Mouse (Mus musculus): Measurements from ENCODE around the gene Rbm41. TPM values are rescaled to one million over a fixed set of nuclear protein-coding genes. Genes with fewer than 3 reads are reported as not detected.

The Rbm41 gene
- total RNA-seq, 1 experiment, result 20.7 TPM

GRCm38 (mm10) chrX:139877105-139877504 lies 121.3 kb downstream of the Rbm41 start:
- Histone ChIP-seq H3K9me3 (ENCODE audit: control insufficient read depth, insufficient read depth, low read depth, low read length) (no peaks in the 10 kb centered on the region), H3K27ac (ENCODE audit: insufficient read depth, low read depth, low read length, poor library complexity, severe bottlenecking) (no peak overlapping the region), H3K4me3 (ENCODE audit: insufficient read depth in 1 of 2, low read depth in 1 of 2, low read length in 2 of 2, poor library complexity in 1 of 2, severe bottlenecking in 1 of 2) (no peak overlapping the region), H3K36me3 (ENCODE audit: control insufficient read depth, insufficient read depth, low read length, poor library complexity, severe bottlenecking) (no peaks in the 10 kb centered on the region), H3K4me1 (ENCODE audit: control insufficient read depth in 2 of 2, insufficient read depth in 2 of 2, low read length in 2 of 2, poor library complexity in 1 of 2) (no peaks in the 10 kb centered on the region), H3K9ac (ENCODE audit: insufficient read depth, low read depth, low read length, poor library complexity, severe bottlenecking) (no peak overlapping the region)
- in situ Hi-C loops (cut with MboI; ENCODE audit: low sequenced_read_pairs in 2 of 2, unreplicated experiment in 2 of 2), result no loop called here
- no peak for DNase-seq (ENCODE audit: low read depth, low spot score)
- no peak for TF ChIP-seq HCFC1 (IDR thresholded peaks at IDR 0.05; ENCODE audit: borderline replicate concordance, insufficient read depth, low read length)
- TF ChIP-seq MAFK (IDR thresholded peaks at IDR 0.05; ENCODE audit: insufficient read depth, low read depth, low read length), result no peak
- no peak for TF ChIP-seq ZC3H11A (IDR thresholded peaks at IDR 0.05; ENCODE audit: borderline replicate concordance, low read depth, low read length)
- TF ChIP-seq CHD2 (IDR thresholded peaks at IDR 0.05; ENCODE audit: low read depth, low read length), result no peak
- no peak for TF ChIP-seq ZNF384 (IDR thresholded peaks at IDR 0.05; ENCODE audit: low read depth, low read length)

DNA sequence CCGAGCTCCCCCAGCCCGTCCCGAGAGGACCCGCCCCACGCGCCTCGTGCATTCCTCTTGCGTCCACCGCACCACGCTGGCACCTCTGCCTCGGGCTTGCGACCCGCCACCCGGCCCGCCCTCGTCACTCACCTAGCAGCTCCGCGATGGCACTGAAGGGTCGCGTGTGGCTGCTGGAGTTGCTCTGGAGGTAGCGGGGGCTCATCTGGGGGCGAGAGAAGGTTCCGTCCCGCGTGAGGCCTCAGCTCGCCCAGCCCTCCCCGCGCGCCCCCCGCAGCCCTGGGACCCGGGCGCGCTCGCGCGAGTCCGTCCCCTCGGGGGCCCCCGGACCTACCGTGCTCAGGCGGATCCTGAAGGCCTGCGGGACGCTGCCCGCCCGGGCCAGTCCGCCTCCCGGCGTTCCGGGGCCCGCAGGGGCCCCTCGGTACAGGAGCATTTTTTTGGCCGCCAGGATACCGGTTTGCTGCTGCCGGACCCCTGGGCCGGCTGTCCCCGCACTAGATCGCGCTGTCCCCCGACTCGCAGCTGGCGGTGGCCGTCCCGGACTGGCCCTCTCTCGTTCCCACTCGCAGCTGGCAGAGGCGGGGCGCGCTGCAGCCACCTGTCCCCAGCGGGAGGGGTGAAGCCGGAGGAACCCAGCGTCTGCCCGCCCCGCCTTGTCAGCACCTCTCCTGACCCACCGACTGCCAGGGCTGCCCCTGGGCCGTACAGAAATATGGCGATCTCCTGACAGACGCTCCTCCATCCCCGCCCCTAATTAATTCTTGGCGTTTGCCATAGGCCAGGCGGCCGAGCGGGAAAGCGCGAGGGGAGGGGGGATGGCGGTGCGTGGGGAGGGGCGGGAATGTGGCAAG lies 127.2 kb downstream of the Rbm41 start, which contains the start of gene Morc4:
TSS of gene Morc4 (minus strand) at position 740 of the 854 bp plus-strand sequence.
- Histone ChIP-seq H3K9me3 (ENCODE audit: control insufficient read depth, insufficient read depth, low read depth, low read length) (no peaks in the 10 kb centered on the region), H3K4me3 (ENCODE audit: insufficient read depth in 1 of 2, low read depth in 1 of 2, low read length in 2 of 2, poor library complexity in 1 of 2, severe bottlenecking in 1 of 2) (peak within 1 kb of the TSS; percentile 60 to 93), H3K4me1 (ENCODE audit: control insufficient read depth in 2 of 2, insufficient read depth in 2 of 2, low read length in 2 of 2, poor library complexity in 1 of 2) (no peaks in the 10 kb centered on the region; a peak in 1 of 4 replicates), H3K27ac (ENCODE audit: insufficient read depth, low read depth, low read length, poor library complexity, severe bottlenecking) (no peak within 1 kb of the TSS), H3K9ac (ENCODE audit: insufficient read depth, low read depth, low read length, poor library complexity, severe bottlenecking) (peak within 1 kb of the TSS; percentile 74), H3K36me3 (ENCODE audit: control insufficient read depth, insufficient read depth, low read length, poor library complexity, severe bottlenecking) (no peaks in the 10 kb centered on the region)
- in situ Hi-C loops (cut with MboI; ENCODE audit: low sequenced_read_pairs in 2 of 2, unreplicated experiment in 2 of 2), result no loop called here
- TF ChIP-seq HCFC1 (IDR thresholded peaks at IDR 0.05; ENCODE audit: borderline replicate concordance, insufficient read depth, low read length) (no peak), CHD2 (IDR thresholded peaks at IDR 0.05; ENCODE audit: low read depth, low read length) (no peak), ZC3H11A (IDR thresholded peaks at IDR 0.05; ENCODE audit: borderline replicate concordance, low read depth, low read length) (no peak), ZNF384 (IDR thresholded peaks at IDR 0.05; ENCODE audit: low read depth, low read length) (no peak), MAFK (IDR thresholded peaks at IDR 0.05; ENCODE audit: insufficient read depth, low read depth, low read length) (no peak)
- DNase-seq (ENCODE audit: low read depth, low spot score), result no peak

DNA sequence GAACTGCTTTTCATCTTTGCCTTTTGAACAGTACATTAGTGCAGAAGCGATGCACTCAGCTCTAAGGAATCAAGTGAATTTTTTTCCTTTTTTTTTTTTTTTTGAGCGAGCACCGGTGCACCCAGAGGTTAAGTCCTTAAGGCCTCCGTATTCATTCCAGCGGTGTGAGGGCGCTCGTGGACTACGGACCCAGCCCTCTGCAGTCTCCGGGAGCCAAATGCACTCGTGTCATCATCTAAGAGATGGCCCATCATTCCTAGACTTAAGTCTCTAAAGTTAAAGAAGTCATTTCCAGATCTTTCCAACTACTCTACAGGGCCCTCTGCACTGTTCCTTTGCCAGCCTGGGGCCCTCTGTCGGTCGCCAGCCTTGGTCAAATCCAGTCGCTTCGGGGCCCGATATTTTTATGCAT lies 128.1 kb downstream of the Rbm41 start:
- H3K4me1 ChIP-seq (ENCODE audit: control insufficient read depth in 2 of 2, insufficient read depth in 2 of 2, low read length in 2 of 2, poor library complexity in 1 of 2), result no peaks in the 10 kb centered on the region; a peak in 1 of 4 replicates
- no peaks in the 10 kb centered on the region for H3K36me3 ChIP-seq (ENCODE audit: control insufficient read depth, insufficient read depth, low read length, poor library complexity, severe bottlenecking)
- no peak overlapping the region for H3K27ac ChIP-seq (ENCODE audit: insufficient read depth, low read depth, low read length, poor library complexity, severe bottlenecking)
- H3K9ac ChIP-seq (ENCODE audit: insufficient read depth, low read depth, low read length, poor library complexity, severe bottlenecking), result no peak overlapping the region
- no peaks in the 10 kb centered on the region for H3K9me3 ChIP-seq (ENCODE audit: control insufficient read depth, insufficient read depth, low read depth, low read length)
- no peak for DNase-seq (ENCODE audit: low read depth, low spot score)
- in situ Hi-C loops (cut with MboI; ENCODE audit: low sequenced_read_pairs in 2 of 2, unreplicated experiment in 2 of 2), result no loop called here
- TF ChIP-seq ZC3H11A (IDR thresholded peaks at IDR 0.05; ENCODE audit: borderline replicate concordance, low read depth, low read length) (no peak), ZNF384 (IDR thresholded peaks at IDR 0.05; ENCODE audit: low read depth, low read length) (peak; percentile 61; the same call in 1 of the 2 replicates)
- peak overlapping the region; percentile 9 to 93; a peak in 3 of 4 replicates for H3K4me3 ChIP-seq (ENCODE audit: insufficient read depth in 1 of 2, low read depth in 1 of 2, low read length in 2 of 2, poor library complexity in 1 of 2, severe bottlenecking in 1 of 2)

- Histone ChIP-seq H3K4me3 (ENCODE audit: insufficient read depth in 1 of 2, low read depth in 1 of 2, low read length in 2 of 2, poor library complexity in 1 of 2, severe bottlenecking in 1 of 2) (no peak overlapping the region), H3K36me3 (ENCODE audit: control insufficient read depth, insufficient read depth, low read length, poor library complexity, severe bottlenecking) (no peaks in the 10 kb centered on the region), H3K4me1 (ENCODE audit: control insufficient read depth in 2 of 2, insufficient read depth in 2 of 2, low read length in 2 of 2, poor library complexity in 1 of 2) (no peaks in the 10 kb centered on the region), H3K27ac (ENCODE audit: insufficient read depth, low read depth, low read length, poor library complexity, severe bottlenecking) (no peak overlapping the region), H3K9ac (ENCODE audit: insufficient read depth, low read depth, low read length, poor library complexity, severe bottlenecking) (no peak overlapping the region), H3K9me3 (ENCODE audit: control insufficient read depth, insufficient read depth, low read depth, low read length) (no peaks in the 10 kb centered on the region)
- TF ChIP-seq ZNF384 (IDR thresholded peaks at IDR 0.05; ENCODE audit: low read depth, low read length), result no peak
- no peak for TF ChIP-seq CHD2 (IDR thresholded peaks at IDR 0.05; ENCODE audit: low read depth, low read length)
- TF ChIP-seq HCFC1 (IDR thresholded peaks at IDR 0.05; ENCODE audit: borderline replicate concordance, insufficient read depth, low read length), result no peak
- TF ChIP-seq ZC3H11A (IDR thresholded peaks at IDR 0.05; ENCODE audit: borderline replicate concordance, low read depth, low read length), result no peak
- TF ChIP-seq MAFK (IDR thresholded peaks at IDR 0.05; ENCODE audit: insufficient read depth, low read depth, low read length), result no peak
- in situ Hi-C loops (cut with MboI; ENCODE audit: low sequenced_read_pairs in 2 of 2, unreplicated experiment in 2 of 2), result no loop called here
- DNase-seq (ENCODE audit: low read depth, low spot score), result no peak
These were observed 139.0 kb downstream of the Rbm41 start for GRCm38 (mm10) chrX:139859402-139859801.
